Mouse (Mus musculus): ENCODE results near the gene Pom121. TPM values are rescaled to one million over a fixed set of nuclear protein-coding genes. Genes with fewer than 3 reads are reported as not detected.

Gene Pom121
- polyA plus RNA-seq (2014; fragmentation: Nextera tagmentation; extraction: Ambion mirVana), result 15.6 and 16.3 TPM in 2 replicates

DNA sequence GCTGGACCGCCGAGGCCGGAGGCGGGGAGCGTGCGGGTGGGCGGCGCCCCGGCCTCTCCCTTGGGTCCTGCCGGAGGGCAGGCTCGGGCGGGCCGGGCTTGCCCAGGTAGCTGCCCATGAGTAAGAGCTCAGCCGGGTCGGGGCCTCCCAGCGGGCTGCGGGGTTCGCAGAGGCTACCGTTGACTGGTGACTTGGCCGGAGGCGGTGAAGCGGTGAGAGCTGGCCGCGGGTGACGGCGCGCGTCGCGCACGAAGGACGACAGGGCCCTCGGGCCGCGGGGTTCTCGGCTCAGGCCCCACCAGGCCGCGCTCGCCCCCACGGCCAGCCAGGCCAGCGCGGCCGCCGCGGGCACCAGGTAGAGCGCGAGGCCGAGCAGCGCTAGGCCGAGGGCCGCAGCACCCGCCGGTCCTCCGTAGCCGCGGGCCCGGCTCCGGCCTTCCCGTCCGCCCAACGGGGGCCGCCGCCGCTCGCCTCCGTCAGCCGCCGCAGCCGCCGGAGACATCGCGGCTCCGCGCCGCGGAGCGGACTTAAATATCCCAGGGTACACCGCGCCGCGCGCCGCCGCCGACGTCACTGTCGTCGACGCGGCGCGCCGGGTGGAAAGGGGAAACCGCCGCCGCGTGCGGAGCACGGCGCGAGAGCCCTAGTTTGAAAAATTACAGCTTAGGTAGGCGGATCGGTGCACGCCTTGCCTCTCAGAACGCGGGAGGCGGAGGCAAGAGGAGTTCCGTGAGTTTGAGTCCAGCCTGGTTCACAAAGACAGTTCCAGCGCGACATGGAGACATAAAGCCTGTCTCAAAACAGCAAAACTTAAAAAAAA, at the start of gene Pom121:
TSS of gene Pom121 (minus strand) at position 543 of the 820 bp plus-strand sequence.
- under 1% methylated on average over 87 of the region's 110 CpGs for WGBS
- Histone ChIP-seq H3K4me1 (ENCODE audit: control insufficient read depth, insufficient read depth, low read length) (peaks cover 10% of the 10 kb centered on the region; the same call in 1 of the 2 replicates), H3K9ac (replicated peaks; ENCODE audit: low read depth, low read length) (peak within 1 kb of the TSS; percentile 97), H3K36me3 (ENCODE audit: control insufficient read depth, insufficient read depth, low read length) (peaks cover 30% of the 10 kb centered on the region), H3K4me3 (ENCODE audit: low read depth, low read length) (peak within 1 kb of the TSS; percentile 92), H3K27me3 (ENCODE audit: control insufficient read depth, insufficient read depth, low read length) (no peaks in the 10 kb centered on the region), H3K9me3 (ENCODE audit: control insufficient read depth, low read depth, low read length) (no peaks in the 10 kb centered on the region), H3K4me2 (replicated peaks; ENCODE audit: low read depth, low read length) (peak within 1 kb of the TSS; percentile 70), H3K27ac (ENCODE audit: low read length) (peak within 1 kb of the TSS; percentile 84)
- ATAC-seq (ENCODE audit: insufficient number of reproducible peaks, insufficient read depth, low FRiP score, low read depth), result peak; percentile 89

DNA sequence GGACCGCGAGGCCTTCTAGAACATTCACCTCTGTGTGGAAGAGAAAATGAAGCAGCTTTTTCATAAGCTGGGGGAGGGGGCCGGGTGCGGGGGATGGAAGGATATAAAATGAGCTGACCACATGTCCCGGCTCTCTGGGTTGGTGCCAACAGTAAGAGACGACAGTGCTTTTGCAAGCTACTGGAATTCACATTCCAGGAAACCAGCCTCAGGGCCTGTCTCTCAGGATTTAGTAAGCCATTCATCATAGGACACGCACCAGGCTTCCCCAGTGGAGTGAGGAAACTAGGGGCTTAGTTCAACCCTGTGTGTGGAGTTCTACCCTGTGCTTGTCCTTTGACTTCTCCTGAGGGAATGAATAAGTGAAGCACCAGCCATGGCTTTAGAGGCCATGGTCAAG, 48.1 kb upstream of the Pom121 start:
- 0 out of 2 replicates have a peak, but pooled peaks have one; percentile 33 for ATAC-seq (ENCODE audit: insufficient number of reproducible peaks, insufficient read depth, low FRiP score, low read depth)
- Histone ChIP-seq H3K27me3 (ENCODE audit: control insufficient read depth, insufficient read depth, low read length) (no peaks in the 10 kb centered on the region), H3K4me1 (ENCODE audit: control insufficient read depth, insufficient read depth, low read length) (no peaks in the 10 kb centered on the region), H3K9me3 (ENCODE audit: control insufficient read depth, low read depth, low read length) (no peaks in the 10 kb centered on the region), H3K27ac (ENCODE audit: low read length) (no peak overlapping the region), H3K36me3 (ENCODE audit: control insufficient read depth, insufficient read depth, low read length) (peaks cover 9% of the 10 kb centered on the region), H3K9ac (replicated peaks; ENCODE audit: low read depth, low read length) (no peak overlapping the region), H3K4me3 (ENCODE audit: low read depth, low read length) (no peak overlapping the region), H3K4me2 (replicated peaks; ENCODE audit: low read depth, low read length) (no peak overlapping the region)
- WGBS, result 61% methylated on average over 7 of the region's 7 CpGs

DNA sequence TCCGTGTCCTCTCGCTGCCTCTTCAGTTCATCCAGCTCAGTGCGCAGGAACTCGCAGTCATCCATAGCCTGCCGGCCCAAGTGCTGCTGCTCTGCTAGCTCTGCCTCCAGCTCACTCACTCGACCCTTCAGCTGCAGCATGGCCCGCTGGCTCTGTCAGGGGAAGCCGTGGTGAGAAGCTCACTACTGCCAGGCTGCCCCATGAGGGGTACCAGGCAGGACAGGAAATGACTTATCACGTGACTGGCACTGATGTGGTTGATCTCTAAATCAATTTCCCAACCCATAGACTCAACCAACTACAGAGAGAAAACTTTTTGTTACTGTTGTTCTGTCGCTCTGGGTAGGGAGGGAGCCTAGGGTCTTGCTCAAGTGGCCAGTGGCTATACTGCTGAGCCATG, 40.7 kb upstream of the Pom121 start:
- Histone ChIP-seq H3K36me3 (ENCODE audit: control insufficient read depth, insufficient read depth, low read length) (peaks cover 27% of the 10 kb centered on the region), H3K9ac (replicated peaks; ENCODE audit: low read depth, low read length) (no peak overlapping the region), H3K4me3 (ENCODE audit: low read depth, low read length) (no peak overlapping the region), H3K9me3 (ENCODE audit: control insufficient read depth, low read depth, low read length) (no peaks in the 10 kb centered on the region), H3K4me1 (ENCODE audit: control insufficient read depth, insufficient read depth, low read length) (no peaks in the 10 kb centered on the region), H3K27ac (ENCODE audit: low read length) (no peak overlapping the region), H3K27me3 (ENCODE audit: control insufficient read depth, insufficient read depth, low read length) (no peaks in the 10 kb centered on the region), H3K4me2 (replicated peaks; ENCODE audit: low read depth, low read length) (no peak overlapping the region)
- no peak for ATAC-seq (ENCODE audit: insufficient number of reproducible peaks, insufficient read depth, low FRiP score, low read depth)
- WGBS, result 96% methylated on average over 10 of the region's 10 CpGs

DNA sequence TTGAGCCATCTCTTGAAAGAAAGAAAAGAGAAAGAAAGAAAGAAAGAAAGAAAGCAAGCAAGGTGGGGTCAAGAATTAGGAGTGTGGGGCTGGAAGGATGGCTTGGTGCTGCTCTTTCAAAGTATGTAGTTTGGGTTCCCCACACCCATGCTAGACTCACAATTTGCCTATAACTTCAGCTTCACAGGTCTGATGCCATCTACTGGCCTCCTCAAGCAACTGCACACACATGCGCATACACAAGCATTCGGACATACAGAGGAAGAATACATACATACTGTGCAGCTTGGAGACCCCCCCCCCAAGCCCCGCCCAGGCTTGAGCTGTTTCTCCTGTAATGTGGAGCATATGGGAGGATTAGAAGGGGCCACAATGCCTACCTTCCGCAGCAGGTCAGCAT, 39.5 kb upstream of the Pom121 start:
- 97% methylated on average over 4 of the region's 4 CpGs for WGBS
- H3K4me2 ChIP-seq (replicated peaks; ENCODE audit: low read depth, low read length), result no peak overlapping the region

DNA sequence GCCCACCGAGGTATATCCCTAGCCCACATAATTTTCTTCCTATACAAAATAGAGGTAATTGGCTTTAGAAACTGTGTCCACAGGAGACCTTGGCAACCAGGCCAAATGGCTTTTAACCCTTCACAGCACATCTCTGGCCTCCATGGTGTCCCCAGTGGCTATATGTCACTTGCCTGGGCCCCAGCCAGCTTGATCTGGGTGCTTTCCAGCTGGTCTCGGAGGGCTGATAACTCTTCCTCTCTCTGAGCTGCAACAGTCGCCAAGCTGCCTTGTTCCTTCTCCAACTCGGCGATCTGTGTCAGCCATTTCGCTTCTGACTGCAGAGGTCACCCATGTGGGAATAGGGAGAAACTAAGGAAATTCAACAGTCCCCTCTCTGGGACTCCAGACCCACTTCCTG, 36.8 kb upstream of the Pom121 start:
- Histone ChIP-seq H3K27ac (ENCODE audit: low read length) (no peak overlapping the region), H3K27me3 (ENCODE audit: control insufficient read depth, insufficient read depth, low read length) (no peaks in the 10 kb centered on the region), H3K4me2 (replicated peaks; ENCODE audit: low read depth, low read length) (no peak overlapping the region), H3K9me3 (ENCODE audit: control insufficient read depth, low read depth, low read length) (no peaks in the 10 kb centered on the region), H3K9ac (replicated peaks; ENCODE audit: low read depth, low read length) (no peak overlapping the region), H3K4me3 (ENCODE audit: low read depth, low read length) (no peak overlapping the region), H3K36me3 (ENCODE audit: control insufficient read depth, insufficient read depth, low read length) (peaks cover 40% of the 10 kb centered on the region), H3K4me1 (ENCODE audit: control insufficient read depth, insufficient read depth, low read length) (no peaks in the 10 kb centered on the region)
- 88% methylated on average over 6 of the region's 6 CpGs for WGBS
- no peak for ATAC-seq (ENCODE audit: insufficient number of reproducible peaks, insufficient read depth, low FRiP score, low read depth)

More for the DNA sequence above, 39.5 kb upstream of the Pom121 start:
- peaks cover 33% of the 10 kb centered on the region for H3K36me3 ChIP-seq (ENCODE audit: control insufficient read depth, insufficient read depth, low read length)
- no peaks in the 10 kb centered on the region for H3K9me3 ChIP-seq (ENCODE audit: control insufficient read depth, low read depth, low read length)
- no peak overlapping the region for H3K9ac ChIP-seq (replicated peaks; ENCODE audit: low read depth, low read length)
- no peaks in the 10 kb centered on the region for H3K27me3 ChIP-seq (ENCODE audit: control insufficient read depth, insufficient read depth, low read length)
- no peak overlapping the region for H3K27ac ChIP-seq (ENCODE audit: low read length)
- H3K4me1 ChIP-seq (ENCODE audit: control insufficient read depth, insufficient read depth, low read length), result no peaks in the 10 kb centered on the region
- no peak overlapping the region for H3K4me3 ChIP-seq (ENCODE audit: low read depth, low read length)
- no peak for ATAC-seq (ENCODE audit: insufficient number of reproducible peaks, insufficient read depth, low FRiP score, low read depth)

DNA sequence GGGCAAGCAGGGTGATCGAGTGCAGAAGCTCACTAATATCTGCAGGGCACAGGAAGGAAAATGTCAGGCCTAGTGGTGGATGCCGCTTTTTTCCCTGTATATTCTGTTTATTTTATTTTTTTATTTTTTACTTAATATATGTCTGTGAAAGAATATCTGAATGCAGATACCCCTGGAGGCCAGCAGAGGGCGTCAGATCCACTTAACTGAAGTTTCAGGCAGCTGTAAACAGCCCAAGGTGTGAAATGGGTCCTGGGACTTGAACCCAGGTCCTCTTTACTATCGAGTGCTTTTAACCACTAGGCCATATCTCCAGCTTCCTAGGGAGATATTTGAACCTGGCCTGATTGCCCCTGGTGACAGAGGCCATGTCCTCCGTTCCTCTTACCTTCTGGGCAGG, 34.4 kb upstream of the Pom121 start:
- Histone ChIP-seq H3K4me1 (ENCODE audit: control insufficient read depth, insufficient read depth, low read length) (no peaks in the 10 kb centered on the region), H3K27me3 (ENCODE audit: control insufficient read depth, insufficient read depth, low read length) (no peaks in the 10 kb centered on the region), H3K9me3 (ENCODE audit: control insufficient read depth, low read depth, low read length) (no peaks in the 10 kb centered on the region), H3K4me2 (replicated peaks; ENCODE audit: low read depth, low read length) (no peak overlapping the region), H3K27ac (ENCODE audit: low read length) (no peak overlapping the region), H3K36me3 (ENCODE audit: control insufficient read depth, insufficient read depth, low read length) (peaks cover 43% of the 10 kb centered on the region), H3K4me3 (ENCODE audit: low read depth, low read length) (no peak overlapping the region), H3K9ac (replicated peaks; ENCODE audit: low read depth, low read length) (no peak overlapping the region)
- 79% methylated on average over 5 of the region's 5 CpGs for WGBS
- ATAC-seq (ENCODE audit: insufficient number of reproducible peaks, insufficient read depth, low FRiP score, low read depth), result no peak

DNA sequence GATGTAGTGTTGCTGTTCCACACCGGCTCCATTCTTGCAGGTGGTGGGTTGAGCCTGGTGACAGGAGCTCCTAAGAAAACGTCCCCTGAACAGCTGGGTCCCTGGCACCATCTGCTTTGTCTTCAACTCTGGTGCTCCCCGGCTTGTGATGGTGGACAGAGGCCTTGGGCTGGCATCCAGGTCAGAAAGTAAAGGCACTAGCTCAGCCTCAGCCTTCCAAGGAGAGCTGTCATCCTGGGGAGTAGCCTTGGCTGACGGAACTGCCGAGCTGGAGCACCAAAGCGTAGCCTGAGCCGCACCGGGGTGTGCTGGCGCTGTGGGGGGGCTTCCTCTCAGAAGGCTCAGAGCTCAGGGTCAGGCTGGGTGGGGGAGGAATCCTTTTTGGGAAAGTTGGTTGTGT, 15.9 kb upstream of the Pom121 start:
- H3K27ac ChIP-seq (ENCODE audit: low read length), result no peak overlapping the region
- H3K9me3 ChIP-seq (ENCODE audit: control insufficient read depth, low read depth, low read length), result no peaks in the 10 kb centered on the region
- 87% methylated on average over 9 of the region's 9 CpGs for WGBS
- H3K4me3 ChIP-seq (ENCODE audit: low read depth, low read length), result no peak overlapping the region
- no peak overlapping the region for H3K4me2 ChIP-seq (replicated peaks; ENCODE audit: low read depth, low read length)
- H3K27me3 ChIP-seq (ENCODE audit: control insufficient read depth, insufficient read depth, low read length), result no peaks in the 10 kb centered on the region
- H3K4me1 ChIP-seq (ENCODE audit: control insufficient read depth, insufficient read depth, low read length), result no peaks in the 10 kb centered on the region
- no peak for ATAC-seq (ENCODE audit: insufficient number of reproducible peaks, insufficient read depth, low FRiP score, low read depth)
- H3K36me3 ChIP-seq (ENCODE audit: control insufficient read depth, insufficient read depth, low read length), result peaks cover 12% of the 10 kb centered on the region
- no peak overlapping the region for H3K9ac ChIP-seq (replicated peaks; ENCODE audit: low read depth, low read length)

DNA sequence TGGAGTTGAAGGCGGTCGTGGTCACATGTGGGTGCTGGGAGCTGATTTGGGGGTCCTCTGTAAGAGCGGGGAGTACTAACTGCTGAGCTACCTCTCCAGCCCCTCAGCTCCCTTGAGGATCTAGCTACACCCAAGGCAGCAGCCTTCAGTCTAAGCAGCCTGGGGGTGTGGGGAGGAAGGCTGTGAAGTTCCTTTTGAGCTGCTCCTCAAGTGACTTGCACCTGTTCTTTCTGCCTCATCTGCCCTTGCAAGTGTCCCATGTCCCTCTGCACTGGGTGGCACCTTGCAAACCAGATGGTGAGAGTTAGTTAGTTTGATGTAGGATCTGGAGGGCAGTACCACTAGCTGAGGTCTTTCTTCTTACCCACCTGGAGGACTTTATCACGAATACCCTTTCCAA, 13.8 kb upstream of the Pom121 start:
- Histone ChIP-seq H3K4me3 (ENCODE audit: low read depth, low read length) (no peak overlapping the region), H3K27me3 (ENCODE audit: control insufficient read depth, insufficient read depth, low read length) (no peaks in the 10 kb centered on the region), H3K4me1 (ENCODE audit: control insufficient read depth, insufficient read depth, low read length) (no peaks in the 10 kb centered on the region), H3K4me2 (replicated peaks; ENCODE audit: low read depth, low read length) (no peak overlapping the region), H3K36me3 (ENCODE audit: control insufficient read depth, insufficient read depth, low read length) (peaks cover 5% of the 10 kb centered on the region), H3K9me3 (ENCODE audit: control insufficient read depth, low read depth, low read length) (no peaks in the 10 kb centered on the region), H3K9ac (replicated peaks; ENCODE audit: low read depth, low read length) (no peak overlapping the region), H3K27ac (ENCODE audit: low read length) (no peak overlapping the region)
- 88% methylated on average over 4 of the region's 4 CpGs for WGBS
- no peak for ATAC-seq (ENCODE audit: insufficient number of reproducible peaks, insufficient read depth, low FRiP score, low read depth)

Data from stomach, embryonic 14.5 days (tissue).